Mouse (Mus musculus) large intestine, adult 2 months (tissue): Measurements from ENCODE around the gene Eef1akmt3. TPM values are rescaled to one million over a fixed set of nuclear protein-coding genes. Genes with fewer than 3 reads are reported as not detected.

Source experiments
- DNase-seq: peaks from one replicate; pipeline ENCODE4 v3.0.0-alpha.2; 2012; ENCODE audit warnings: low read depth, low spot score
- WGBS: fragments of 180-500 bp; shearing (Covaris S2); methylation state at CpG from one replicate; pipeline ENCODE4 v1.1.7; 2018; 5-methylcytosine and 5-hydroxymethylcytosine counted together
- polyA plus RNA-seq: library from polyadenylated mRNA; depleted of rRNA; stranded (reverse); fragments of >200 nt; gene quantifications from 2 replicates; pipeline ENCODE4 v1.2.3, GENCODE M21; 2012

Eef1akmt3 gene
- polyA plus RNA-seq, 1 experiment: 1.4 TPM

GRCm38 (mm10) chr10:127058161-127058560 lies 16.8 kb upstream of the Eef1akmt3 start:
- WGBS: 2% methylated on average over 9 of the region's 9 CpGs
- no peak for DNase-seq

- WGBS: 92% methylated on average over 20 of the region's 20 CpGs
Observed at GRCm38 (mm10) chr10:127056490-127056889, 15.2 kb upstream of the Eef1akmt3 start.

GRCm38 (mm10) chr10:127055406-127055805 lies 14.1 kb upstream of the Eef1akmt3 start:
- DNase-seq: no peak
- 78% methylated on average over 8 of the region's 8 CpGs for WGBS

More at GRCm38 (mm10) chr10:127056490-127056889, 15.2 kb upstream of the Eef1akmt3 start:
- no peak for DNase-seq

- WGBS: 87% methylated on average over 4 of the region's 4 CpGs
- DNase-seq: no peak
Observed at GRCm38 (mm10) chr10:127054646-127055045, 13.3 kb upstream of the Eef1akmt3 start.

- no peak for DNase-seq
- WGBS: 15% methylated on average over 10 of the region's 10 CpGs
Observed at GRCm38 (mm10) chr10:127050119-127050474, 8.8 kb upstream of the Eef1akmt3 start.

GRCm38 (mm10) chr10:127049395-127050118 lies 8.2 kb upstream of the Eef1akmt3 start:
- DNase-seq: no peak
- WGBS: 2% methylated on average over 29 of the region's 29 CpGs

GRCm38 (mm10) chr10:127048608-127049394 lies 7.5 kb upstream of the Eef1akmt3 start:
- DNase-seq: no peak
- 3% methylated on average over 35 of the region's 35 CpGs for WGBS

- no peak for DNase-seq
- WGBS: 40% methylated on average over 5 of the region's 5 CpGs
Observed at GRCm38 (mm10) chr10:127047954-127048353, 6.6 kb upstream of the Eef1akmt3 start, which contains the start of gene Cyp27b1. Cyp27b1 (plus strand) TSS chr10:127048250.

- WGBS: 89% methylated on average over 6 of the region's 6 CpGs
- no peak for DNase-seq
Observed at GRCm38 (mm10) chr10:127043187-127043586, 1.9 kb upstream of the Eef1akmt3 start.

- WGBS: 5% methylated on average over 5 of the region's 5 CpGs
- DNase-seq: no peak
Observed at GRCm38 (mm10) chr10:127042468-127043115, 1.3 kb upstream of the Eef1akmt3 start.

GRCm38 (mm10) chr10:127041774-127042338 lies 543 bp upstream of the Eef1akmt3 start:
- WGBS: under 1% methylated on average over 44 of the region's 44 CpGs
- DNase-seq: no peak

- WGBS: 3% methylated on average over 20 of the region's 20 CpGs
Observed at GRCm38 (mm10) chr10:127040569-127041214, 621 bp downstream of the Eef1akmt3 start.

GRCm38 (mm10) chr10:127037641-127038040 lies 3.7 kb downstream of the Eef1akmt3 start:
- DNase-seq: no peak
- WGBS: 69% methylated on average over 12 of the region's 12 CpGs

More at GRCm38 (mm10) chr10:127040569-127041214, 621 bp downstream of the Eef1akmt3 start:
- DNase-seq: no peak

GRCm38 (mm10) chr10:127036273-127036672 lies 5.0 kb downstream of the Eef1akmt3 start:
- 80% methylated on average over 12 of the region's 12 CpGs for WGBS
- no peak for DNase-seq

- DNase-seq: no peak
- 79% methylated on average over 8 of the region's 8 CpGs for WGBS
Observed at GRCm38 (mm10) chr10:127033301-127033741, 8.0 kb downstream of the Eef1akmt3 start.

- DNase-seq: peak; percentile 89
- 4% methylated on average over 56 of the region's 56 CpGs for WGBS
Observed at GRCm38 (mm10) chr10:127030336-127031296, 10.7 kb downstream of the Eef1akmt3 start, which contains the start of gene Tsfm. Tsfm (minus strand) TSS chr10:127030840.

- DNase-seq: no peak
- WGBS: 59% methylated on average over 16 of the region's 16 CpGs
Observed at GRCm38 (mm10) chr10:127018422-127018821, 22.9 kb downstream of the Eef1akmt3 start.

GRCm38 (mm10) chr10:127017071-127017470 lies 24.2 kb downstream of the Eef1akmt3 start:
- DNase-seq: no peak
- WGBS: 28% methylated on average over 2 of the region's 2 CpGs
